Mouse (Mus musculus) ES-E14 (cell line): ENCODE results near the gene Rab25. TPM values are rescaled to one million over a fixed set of nuclear protein-coding genes. Genes with fewer than 3 reads are reported as not detected.
A peak's percentile ranks its signal among the peaks of the same experiment; 100 is the strongest.

ENCODE experiments used
- DNase-seq: peaks from one replicate; pipeline ENCODE4 v3.0.0-alpha.2; 2013; ENCODE audit warnings: low read depth, low spot score
- H3K27ac ChIP-seq: 2 replicates; pipeline ENCODE4 v1.5.1; 2012; ENCODE audit warnings: low read depth, mild to moderate bottlenecking, low read length, moderate library complexity, mixed read lengths; ENCODE audit not compliant: poor library complexity, insufficient read depth, severe bottlenecking
- H3K36me3 ChIP-seq: 2 replicates; pipeline ENCODE4 v1.6.1; 2012; ENCODE audit warnings: mild to moderate bottlenecking, low read length, moderate library complexity, mixed read lengths; ENCODE audit not compliant: control insufficient read depth, poor library complexity, insufficient read depth, severe bottlenecking
- H3K4me1 ChIP-seq, 2 experiments: fragments of 150-350 bp in 1 of 2; sonication (generic) in 1 of 2; 2 replicates each; pipeline ENCODE4 v1.6.1; 2012; ENCODE audit warnings: low read length in 2 of 2, mild to moderate bottlenecking in 1 of 2, mixed read lengths in 1 of 2; ENCODE audit not compliant: control insufficient read depth in 2 of 2, insufficient read depth in 2 of 2, poor library complexity in 1 of 2
- H3K4me3 ChIP-seq, 2 experiments: fragments of 150-350 bp in 1 of 2; sonication (generic) in 1 of 2; 2 replicates each; pipeline ENCODE4 v1.5.1; 2012; ENCODE audit warnings: low read length in 2 of 2, low read depth in 1 of 2, mild to moderate bottlenecking in 1 of 2, mixed read lengths in 1 of 2; ENCODE audit not compliant: insufficient read depth in 1 of 2, poor library complexity in 1 of 2, severe bottlenecking in 1 of 2
- H3K9ac ChIP-seq: 2 replicates; pipeline ENCODE4 v1.6.1; 2012; ENCODE audit warnings: low read depth, mild to moderate bottlenecking, low read length, mixed read lengths; ENCODE audit not compliant: poor library complexity, insufficient read depth, severe bottlenecking
- H3K9me3 ChIP-seq: fragments of 150-350 bp; sonication (generic); 2 replicates; pipeline ENCODE4 v1.6.1; 2012; ENCODE audit warnings: low read depth, mild to moderate bottlenecking, low read length; ENCODE audit not compliant: control insufficient read depth, insufficient read depth
- CHD2 ChIP-seq: IDR thresholded peaks from 2 replicates; pipeline ENCODE4 v1.6.1; 2014; ENCODE audit warnings: mild to moderate bottlenecking, low read depth, low read length, inconsistent platforms
- HCFC1 ChIP-seq: IDR thresholded peaks from 2 replicates; pipeline ENCODE4 v1.6.1; 2012; ENCODE audit warnings: low read length, inconsistent platforms, borderline replicate concordance; ENCODE audit not compliant: insufficient read depth
- MAFK ChIP-seq: IDR thresholded peaks from 2 replicates; pipeline ENCODE4 v1.6.1; 2014; ENCODE audit warnings: mild to moderate bottlenecking, low read depth, low read length, inconsistent platforms; ENCODE audit not compliant: insufficient read depth
- ZC3H11A ChIP-seq: IDR thresholded peaks from 2 replicates; pipeline ENCODE4 v1.6.1; 2012; ENCODE audit warnings: low read depth, mild to moderate bottlenecking, inconsistent platforms, low read length, borderline replicate concordance
- ZNF384 ChIP-seq: IDR thresholded peaks from 2 replicates; pipeline ENCODE4 v1.6.1; 2012; ENCODE audit warnings: low read depth, low read length, inconsistent platforms
- in situ Hi-C, 2 experiments: fragments of 600-800 bp; cut with MboI; formaldehyde crosslinking; loops; one replicate each; pipeline ENCODE4 v1.15.1; 2025; ENCODE audit warnings: low sequenced_read_pairs in 2 of 2, inconsistent platforms in 1 of 2; ENCODE audit not compliant: unreplicated experiment in 2 of 2
- total RNA-seq: library from RNA; depleted of rRNA; stranded (reverse); fragments of 300-350 nt; gene quantifications from 2 replicates; pipeline ENCODE4 v1.2.3, GENCODE M21; 2012

Rab25 gene
- total RNA-seq, 1 experiment = 2.1 TPM

GRCm38 (mm10) chr3:88509692-88510420 is 38.2 kb downstream of the Rab25 start, which contains the start of gene Lmna:
Lmna (minus strand) TSS chr3:88509956.
- Histone ChIP-seq H3K9me3 (no peaks in the 10 kb centered on the region), H3K4me3 (peak within 1 kb of the TSS; percentile 70 to 71), H3K4me1 (peaks cover 6 to 48% of the 10 kb centered on the region in 2 experiments; a peak in 3 of 4 replicates), H3K9ac (peak within 1 kb of the TSS; percentile 86), H3K36me3 (no peaks in the 10 kb centered on the region), H3K27ac (peak within 1 kb of the TSS; percentile 97)
- in situ Hi-C loops = no loop called here
- peak; percentile 51; the same call in 1 of the 2 replicates for TF ChIP-seq CHD2
- TF ChIP-seq ZNF384 = no peak
- TF ChIP-seq HCFC1 = peak; percentile 31; the same call in 1 of the 2 replicates
- DNase-seq = peak; percentile 88

DNA sequence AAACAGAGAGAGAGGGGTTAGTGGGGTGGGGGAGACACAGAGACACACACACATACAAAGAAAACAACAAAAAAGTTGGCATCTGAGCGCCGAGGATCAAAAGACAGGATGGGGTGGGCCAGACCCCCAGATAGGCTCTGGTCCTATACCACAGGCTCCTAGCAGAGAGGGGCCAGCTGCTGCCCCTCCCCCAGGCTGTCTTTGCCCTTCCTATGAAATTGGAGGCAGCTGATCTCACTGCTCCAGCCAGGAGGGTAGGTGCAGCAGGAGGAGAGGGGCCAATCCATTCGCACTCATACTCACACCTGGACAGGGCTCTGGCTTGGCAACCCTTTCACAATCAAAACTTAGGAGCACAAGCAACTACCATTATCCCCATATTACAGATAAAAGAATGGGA is 38.9 kb downstream of the Rab25 start:
- no peak for TF ChIP-seq MAFK
- TF ChIP-seq HCFC1 = peak; percentile 9; the same call in 1 of the 2 replicates
- TF ChIP-seq ZC3H11A = no peak
- TF ChIP-seq ZNF384 = 0 out of 2 replicates have a peak, but pooled peaks have one; percentile 28
- H3K4me1 ChIP-seq = peaks cover 7 to 45% of the 10 kb centered on the region in 2 experiments; a peak in 3 of 4 replicates
- in situ Hi-C loops = no loop called here
- peak overlapping the region; percentile 70 to 71 for H3K4me3 ChIP-seq
- no peaks in the 10 kb centered on the region for H3K9me3 ChIP-seq
- no peak for DNase-seq
- peak overlapping the region; percentile 97 for H3K27ac ChIP-seq
- H3K9ac ChIP-seq = peak overlapping the region; percentile 86
- H3K36me3 ChIP-seq = no peaks in the 10 kb centered on the region

DNA sequence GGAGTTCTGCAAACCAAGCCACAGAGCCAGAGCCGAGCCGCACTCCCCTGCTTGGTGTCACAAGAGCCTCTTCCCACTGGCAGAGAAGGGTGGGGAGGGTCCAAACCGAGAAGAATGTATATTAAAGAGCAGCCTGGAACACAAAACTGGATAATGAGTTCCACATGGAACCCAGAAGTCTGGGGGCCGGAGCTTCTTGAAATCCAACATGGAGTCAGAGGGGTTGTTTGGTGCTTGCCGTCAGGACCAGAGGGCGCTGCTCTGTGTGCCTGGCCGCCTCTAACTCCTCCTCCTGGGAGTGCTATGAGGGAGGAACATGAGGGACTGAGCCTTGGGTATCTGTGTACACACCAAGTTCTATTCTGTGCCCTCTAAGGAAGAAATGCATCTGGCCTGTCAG is 42.3 kb downstream of the Rab25 start:
- peak overlapping the region; percentile 7; the same call in 1 of the 2 replicates for H3K27ac ChIP-seq
- peak overlapping the region; percentile 29 to 32; a peak in 2 of 4 replicates for H3K4me3 ChIP-seq
- no peaks in the 10 kb centered on the region for H3K9me3 ChIP-seq
- no peak for DNase-seq
- in situ Hi-C loops = no loop called here
- H3K36me3 ChIP-seq = no peaks in the 10 kb centered on the region
- peaks cover 4 to 29% of the 10 kb centered on the region in 2 experiments; a peak in 3 of 4 replicates for H3K4me1 ChIP-seq
- TF ChIP-seq ZNF384 (no peak), CHD2 (no peak), ZC3H11A (no peak), HCFC1 (no peak), MAFK (no peak)
- peak overlapping the region; percentile 53 for H3K9ac ChIP-seq

GRCm38 (mm10) chr3:88505081-88505480 is 43.0 kb downstream of the Rab25 start:
- Histone ChIP-seq H3K36me3 (no peaks in the 10 kb centered on the region), H3K9ac (peak overlapping the region; percentile 34), H3K4me1 (peaks cover 2 to 26% of the 10 kb centered on the region in 2 experiments; a peak in 3 of 4 replicates), H3K4me3 (no peak overlapping the region), H3K9me3 (no peaks in the 10 kb centered on the region), H3K27ac (no peak overlapping the region)
- in situ Hi-C loops = no loop called here
- no peak for DNase-seq
- TF ChIP-seq ZNF384 = no peak
- TF ChIP-seq MAFK = no peak
- TF ChIP-seq HCFC1 = no peak
- TF ChIP-seq CHD2 = no peak
- no peak for TF ChIP-seq ZC3H11A
